Mouse (Mus musculus) testis, adult 2 months (tissue): ENCODE results near the gene Grik5. TPM values are rescaled to one million over a fixed set of nuclear protein-coding genes. Genes with fewer than 3 reads are reported as not detected.

ENCODE experiments used
- H3K27ac ChIP-seq: fragments of 200-500 bp; 2 replicates; pipeline ENCODE4 v1.5.1; 2012; ENCODE audit warnings: low read depth, low read length; ENCODE audit not compliant: control insufficient read depth, insufficient read depth
- H3K27me3 ChIP-seq: fragments of 200-500 bp; 2 replicates; pipeline ENCODE4 v1.6.1; 2012; ENCODE audit warnings: mild to moderate bottlenecking, low read length, moderate library complexity; ENCODE audit not compliant: control insufficient read depth, insufficient read depth
- H3K36me3 ChIP-seq: fragments of 200-500 bp; 2 replicates; pipeline ENCODE4 v1.6.1; 2012; ENCODE audit warnings: mild to moderate bottlenecking, low read length; ENCODE audit not compliant: control insufficient read depth, insufficient read depth
- H3K4me1 ChIP-seq: fragments of 200-500 bp; 2 replicates; pipeline ENCODE4 v1.6.1; 2012; ENCODE audit warnings: low read length; ENCODE audit not compliant: control insufficient read depth, insufficient read depth
- H3K4me3 ChIP-seq: fragments of 200-500 bp; 2 replicates; pipeline ENCODE4 v1.5.1; 2012; ENCODE audit warnings: low read depth, mild to moderate bottlenecking, low read length, moderate library complexity, mixed read lengths; ENCODE audit not compliant: control insufficient read depth
- CTCF ChIP-seq: fragments of 200-500 bp; IDR thresholded peaks from 2 replicates; pipeline ENCODE4 v1.5.1; 2012; ENCODE audit warnings: low read depth, mild to moderate bottlenecking, inconsistent platforms, low read length, moderate library complexity; ENCODE audit not compliant: control insufficient read depth, insufficient read depth, insufficient replicate concordance
- POLR2A ChIP-seq: fragments of 200-500 bp; IDR thresholded peaks from 2 replicates; pipeline ENCODE4 v1.6.1; 2012; ENCODE audit warnings: low read depth, mild to moderate bottlenecking, inconsistent platforms, low read length, moderate library complexity; ENCODE audit not compliant: control insufficient read depth
- polyA plus RNA-seq: library from polyadenylated mRNA; depleted of rRNA; stranded (reverse); fragments of >200 nt; gene quantifications from 2 replicates; pipeline ENCODE4 v1.2.3, GENCODE M21; 2012

Gene Grik5
- polyA plus RNA-seq, 1 experiment = 83.7 TPM

DNA sequence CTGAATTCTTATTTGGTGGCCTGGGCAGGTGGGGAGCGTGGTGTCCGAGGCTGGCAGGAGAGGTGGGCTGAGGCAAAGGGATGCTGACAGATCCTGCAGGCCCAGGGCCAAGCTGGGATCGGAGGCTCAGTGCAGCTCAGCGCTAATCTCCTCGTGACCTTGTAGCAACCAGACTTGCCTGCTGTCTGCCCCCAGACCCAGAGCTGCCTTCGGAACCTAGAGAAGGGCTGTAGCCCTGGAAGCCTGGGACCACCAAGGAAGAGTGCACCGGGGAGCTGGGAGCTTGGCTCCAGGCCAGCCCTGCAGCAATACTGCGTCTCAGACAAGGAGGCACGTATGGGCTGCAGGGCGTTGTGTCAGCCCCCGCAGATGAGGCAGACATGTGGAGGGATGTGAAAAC is 68.9 kb downstream of the Grik5 start:
- Histone ChIP-seq H3K4me1 (peaks cover 9% of the 10 kb centered on the region), H3K27me3 (no peaks in the 10 kb centered on the region; the same call in 1 of the 2 replicates), H3K27ac (no peak overlapping the region), H3K4me3 (no peak overlapping the region), H3K36me3 (no peaks in the 10 kb centered on the region)
- TF ChIP-seq CTCF (no peak), POLR2A (no peak)

DNA sequence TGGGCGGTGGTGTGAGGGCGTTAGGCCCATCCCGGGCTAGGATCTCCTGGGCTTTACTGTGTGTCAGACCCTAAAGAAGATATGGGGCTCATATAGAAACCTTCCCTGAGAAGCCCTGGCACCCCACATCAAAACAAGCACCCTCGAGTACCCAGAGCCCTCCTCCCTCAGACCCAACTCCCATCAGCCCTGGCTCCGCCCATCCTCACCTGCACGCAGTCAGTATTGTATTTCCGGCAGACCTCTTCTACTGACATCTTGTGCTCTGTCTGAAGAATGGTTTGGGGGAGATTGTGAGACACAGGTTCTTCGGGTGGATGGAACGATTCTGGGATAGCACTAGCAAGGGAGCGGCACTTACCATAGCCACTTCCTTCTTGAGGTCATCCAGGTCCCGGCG is 71.4 kb downstream of the Grik5 start:
- no peaks in the 10 kb centered on the region for H3K27me3 ChIP-seq
- peaks cover 8% of the 10 kb centered on the region for H3K4me1 ChIP-seq
- no peak overlapping the region for H3K4me3 ChIP-seq
- H3K36me3 ChIP-seq = no peaks in the 10 kb centered on the region
- no peak for TF ChIP-seq CTCF
- no peak for TF ChIP-seq POLR2A
- no peak overlapping the region for H3K27ac ChIP-seq

DNA sequence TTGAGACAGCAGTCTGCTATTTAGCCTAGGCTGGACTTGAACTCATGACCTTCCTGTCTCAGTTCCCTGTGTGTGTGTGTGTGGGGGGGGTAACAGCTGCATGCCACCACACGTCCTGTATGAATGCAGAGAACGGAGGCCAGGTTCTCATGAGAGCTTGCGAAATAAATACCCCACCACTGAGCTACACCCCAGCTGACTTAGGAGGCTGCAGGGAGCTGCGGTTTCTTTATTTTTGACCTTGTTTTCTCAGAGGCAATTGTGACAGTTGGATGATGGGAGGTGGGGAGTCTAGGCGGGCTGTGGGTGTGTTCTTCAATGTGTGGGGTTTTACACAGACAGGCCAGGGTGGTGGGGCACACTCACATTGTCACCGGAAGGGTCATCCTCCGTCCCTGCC is 71.9 kb downstream of the Grik5 start:
- Histone ChIP-seq H3K27me3 (no peaks in the 10 kb centered on the region), H3K27ac (no peak overlapping the region), H3K36me3 (no peaks in the 10 kb centered on the region), H3K4me3 (no peak overlapping the region), H3K4me1 (peaks cover 3% of the 10 kb centered on the region; the same call in 1 of the 2 replicates)
- TF ChIP-seq POLR2A (no peak), CTCF (no peak)

DNA sequence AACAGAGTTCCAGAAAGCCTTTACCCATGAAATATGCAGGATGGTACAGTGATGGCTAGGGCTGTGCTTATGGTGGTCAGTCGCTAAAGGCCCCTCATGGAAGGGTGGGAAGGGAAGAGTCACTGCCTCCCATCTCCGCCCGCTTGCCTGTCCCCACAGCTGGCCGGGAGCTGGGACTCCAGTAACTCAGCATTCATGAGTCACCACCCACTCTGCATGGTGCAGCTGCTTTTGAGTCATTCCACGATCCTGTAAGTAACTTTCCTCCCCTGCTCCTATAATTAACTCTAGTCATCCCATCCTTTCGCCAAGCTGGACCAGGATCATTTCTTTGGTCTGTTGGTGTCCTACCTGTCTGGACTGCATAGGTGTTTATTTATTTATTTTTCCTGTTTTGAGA is 79.1 kb downstream of the Grik5 start:
- Histone ChIP-seq H3K4me1 (peaks cover 6% of the 10 kb centered on the region), H3K27me3 (no peaks in the 10 kb centered on the region), H3K36me3 (no peaks in the 10 kb centered on the region), H3K4me3 (no peak overlapping the region), H3K27ac (no peak overlapping the region)
- TF ChIP-seq CTCF (no peak), POLR2A (no peak)

DNA sequence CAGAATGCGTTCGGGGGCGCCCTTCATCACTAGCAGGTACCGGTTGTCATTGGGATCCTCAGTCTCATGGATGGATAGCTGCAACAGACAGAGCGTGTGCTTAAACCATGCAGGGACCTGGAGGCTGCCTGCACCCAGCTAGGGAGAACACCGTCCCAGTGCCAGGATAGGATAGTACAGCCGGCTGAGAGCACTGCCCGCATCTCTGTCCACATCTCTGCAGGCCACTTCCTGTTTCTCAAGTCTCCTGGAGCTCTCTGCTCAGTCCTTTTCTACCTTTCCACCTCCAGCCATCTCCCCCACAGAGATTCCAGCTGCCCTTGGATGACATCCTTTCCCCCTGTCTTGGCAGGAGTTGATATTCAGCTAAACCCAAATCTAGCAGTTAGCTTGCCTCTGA is 81.7 kb downstream of the Grik5 start:
- H3K27me3 ChIP-seq = no peaks in the 10 kb centered on the region
- H3K36me3 ChIP-seq = no peaks in the 10 kb centered on the region
- peaks cover 6% of the 10 kb centered on the region for H3K4me1 ChIP-seq
- H3K27ac ChIP-seq = no peak overlapping the region
- TF ChIP-seq CTCF (no peak), POLR2A (no peak)
- no peak overlapping the region for H3K4me3 ChIP-seq

DNA sequence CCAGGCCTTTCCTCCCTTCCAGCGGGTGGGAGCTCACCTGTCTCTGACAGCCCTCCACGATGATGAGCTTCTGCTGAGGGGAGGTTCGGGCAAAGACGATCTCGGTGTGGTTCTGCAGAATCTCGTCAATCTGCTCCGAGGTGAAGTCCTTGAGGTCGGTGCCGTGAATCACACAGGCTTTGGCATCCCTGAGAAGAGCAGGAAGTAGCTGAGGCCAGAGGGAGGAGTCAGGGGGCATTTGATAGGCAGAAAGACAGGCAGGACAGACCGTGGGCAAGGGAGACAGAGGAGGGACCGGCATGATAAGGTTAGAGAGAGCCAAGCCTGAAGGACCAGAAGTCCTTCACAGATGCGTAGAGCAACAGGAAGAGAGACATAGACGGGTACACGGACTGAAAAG is 84.2 kb downstream of the Grik5 start:
- TF ChIP-seq CTCF (no peak), POLR2A (no peak)
- Histone ChIP-seq H3K4me1 (no peaks in the 10 kb centered on the region), H3K27me3 (no peaks in the 10 kb centered on the region), H3K4me3 (no peak overlapping the region), H3K27ac (no peak overlapping the region), H3K36me3 (no peaks in the 10 kb centered on the region)

DNA sequence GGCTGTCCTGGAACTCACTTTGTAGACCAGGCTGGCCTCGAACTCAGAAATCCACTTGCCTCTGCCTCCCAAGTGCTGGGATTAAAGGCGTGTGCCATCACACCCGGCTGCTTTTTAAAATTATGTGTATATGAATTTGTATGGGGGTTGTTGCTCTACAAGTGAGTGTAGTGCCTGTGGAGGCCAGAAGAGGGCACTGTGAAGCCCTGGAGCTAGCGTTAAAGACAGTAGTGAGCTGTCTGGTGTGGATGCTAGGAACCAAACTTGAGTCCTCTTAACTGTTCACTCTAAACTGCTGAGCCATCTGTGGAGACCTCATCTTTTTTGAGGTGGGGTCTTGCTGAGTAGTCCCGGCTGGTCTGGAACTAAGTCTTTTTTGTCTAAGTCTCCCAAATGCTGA is 86.3 kb downstream of the Grik5 start:
- TF ChIP-seq POLR2A = no peak
- TF ChIP-seq CTCF = peak; percentile 50; the same call in 1 of the 2 replicates
- Histone ChIP-seq H3K27ac (no peak overlapping the region), H3K27me3 (no peaks in the 10 kb centered on the region), H3K4me3 (no peak overlapping the region), H3K36me3 (no peaks in the 10 kb centered on the region), H3K4me1 (no peaks in the 10 kb centered on the region)

DNA sequence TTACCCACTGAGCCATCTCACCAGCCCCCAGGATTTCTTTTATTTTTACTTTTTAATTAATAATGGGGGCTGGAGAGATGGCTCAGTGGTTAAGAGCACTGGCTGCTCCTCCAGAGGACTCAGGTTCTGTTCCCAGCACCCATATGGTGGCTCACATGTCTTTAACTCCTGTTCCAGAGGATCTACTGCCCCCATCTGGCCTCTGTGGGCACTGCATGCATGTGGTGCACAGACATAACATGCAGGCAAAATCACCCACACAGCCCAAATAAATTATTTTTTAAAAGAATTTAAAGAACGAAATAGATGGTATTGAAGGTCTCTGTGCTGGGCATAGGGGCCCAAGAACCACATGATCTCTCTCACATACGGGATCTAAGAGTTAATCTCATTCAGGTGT is 87.8 kb downstream of the Grik5 start:
- Histone ChIP-seq H3K27me3 (no peaks in the 10 kb centered on the region), H3K4me1 (no peaks in the 10 kb centered on the region), H3K4me3 (no peak overlapping the region), H3K27ac (no peak overlapping the region), H3K36me3 (no peaks in the 10 kb centered on the region)
- peak; percentile 54; the same call in 1 of the 2 replicates for TF ChIP-seq CTCF
- no peak for TF ChIP-seq POLR2A

DNA sequence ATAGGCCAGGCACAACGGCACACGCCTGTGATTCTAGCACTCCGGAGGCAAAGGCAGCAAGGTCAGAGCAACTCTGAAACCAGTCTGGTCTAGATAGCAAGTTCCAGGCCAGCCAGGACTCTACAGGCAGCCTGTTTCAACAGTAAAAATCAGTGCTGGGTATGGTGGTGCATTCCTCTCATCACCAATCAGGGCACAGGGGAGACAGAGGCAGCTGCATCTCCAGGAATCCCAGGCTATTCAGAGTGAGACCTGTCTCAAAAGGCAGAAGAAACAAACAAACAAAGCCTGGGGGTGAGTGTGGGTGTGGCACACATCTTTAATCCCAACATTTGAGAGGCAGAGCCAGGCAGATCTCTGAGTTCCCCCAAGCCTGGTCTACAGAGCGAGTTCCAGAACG is 88.8 kb downstream of the Grik5 start:
- TF ChIP-seq POLR2A (no peak), CTCF (no peak)
- Histone ChIP-seq H3K4me3 (no peak overlapping the region), H3K27ac (no peak overlapping the region), H3K4me1 (no peaks in the 10 kb centered on the region), H3K27me3 (no peaks in the 10 kb centered on the region), H3K36me3 (no peaks in the 10 kb centered on the region)
